Mouse (Mus musculus): ENCODE measurements around the gene Rdh5.

Gene Rdh5

DNA sequence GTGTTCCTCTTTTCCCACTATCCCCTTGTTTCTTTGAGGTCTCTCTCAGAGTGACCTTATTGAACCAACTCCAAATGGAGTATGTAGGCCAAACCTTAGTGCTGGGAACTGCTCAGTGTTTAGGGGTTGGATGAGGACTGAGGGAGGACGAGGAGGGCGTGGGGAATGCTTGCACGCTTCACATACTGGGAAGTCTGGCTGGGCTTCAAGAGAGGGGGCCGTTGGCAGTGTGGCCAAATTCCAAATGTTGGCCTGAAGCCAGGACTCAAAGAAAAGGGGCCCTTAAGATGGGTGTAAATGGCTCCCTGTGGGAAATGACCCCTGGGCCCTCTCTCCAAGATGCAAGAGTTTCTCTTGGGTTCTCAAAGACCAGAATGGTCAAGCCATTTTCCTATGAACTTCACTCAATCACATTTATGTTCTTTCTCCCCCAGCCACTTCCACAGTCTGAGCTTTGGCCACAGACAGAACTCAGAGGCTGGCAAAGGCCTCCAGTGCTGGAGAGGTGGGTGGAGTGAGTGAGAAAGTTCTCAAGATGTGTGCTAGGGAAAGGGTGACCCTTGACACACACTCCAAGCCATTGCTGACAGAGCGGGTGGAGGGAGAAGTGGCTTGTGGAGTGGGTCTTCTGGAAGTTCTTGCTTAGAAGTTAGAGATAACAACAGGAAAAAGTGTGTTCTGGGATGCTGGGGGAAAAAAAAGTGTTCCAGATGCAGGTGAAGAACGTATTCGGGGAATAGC is 7.1 kb upstream of the Rdh5 start:
- WGBS = 65% methylated on average over 7 of the region's 7 CpGs

DNA sequence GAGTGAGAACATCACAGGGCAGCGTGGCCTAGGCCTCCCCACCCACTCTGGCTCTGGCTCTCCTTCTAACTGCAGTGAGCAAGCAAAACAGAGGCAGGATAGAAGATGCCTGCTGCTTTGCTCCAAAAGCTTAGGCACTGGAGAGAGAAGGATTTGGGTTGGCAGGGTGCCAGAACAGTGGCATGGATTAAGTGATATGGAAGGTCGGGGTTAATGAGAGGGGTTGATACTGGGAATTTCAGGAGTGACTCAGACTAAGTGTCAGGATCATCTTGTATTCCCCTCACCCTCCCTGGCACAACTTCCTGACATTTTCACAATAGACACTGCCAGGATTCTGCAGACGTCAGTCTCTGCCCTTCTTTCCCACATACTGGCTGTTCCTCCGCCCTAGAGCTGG is 5.7 kb upstream of the Rdh5 start:
- 43% methylated on average over 4 of the region's 4 CpGs for WGBS

DNA sequence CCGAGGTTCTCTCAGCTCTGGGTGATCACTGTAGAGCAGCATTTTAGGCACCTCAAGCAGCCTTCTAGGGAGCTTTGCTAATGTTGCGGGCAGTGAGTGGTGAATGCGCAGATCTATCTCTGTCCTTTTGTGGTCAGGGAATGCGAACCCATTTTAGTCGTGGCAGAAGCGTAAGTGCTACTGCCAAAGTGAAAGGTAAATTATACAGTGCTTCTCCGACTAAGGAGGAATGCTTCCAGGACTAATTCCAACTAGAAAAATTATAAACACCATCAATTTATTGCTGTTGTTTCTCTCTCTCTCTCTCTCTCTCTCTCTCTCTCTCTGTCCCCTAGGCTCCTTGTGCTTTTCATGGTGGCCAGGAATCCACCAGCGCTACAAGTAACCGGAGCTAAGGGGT is 1.2 kb upstream of the Rdh5 start, which contains the start of gene Bloc1s1:
TSS of gene Bloc1s1 (minus strand) at position 101 of the 400 bp plus-strand sequence.
- WGBS = 37% methylated on average over 9 of the region's 9 CpGs

DNA sequence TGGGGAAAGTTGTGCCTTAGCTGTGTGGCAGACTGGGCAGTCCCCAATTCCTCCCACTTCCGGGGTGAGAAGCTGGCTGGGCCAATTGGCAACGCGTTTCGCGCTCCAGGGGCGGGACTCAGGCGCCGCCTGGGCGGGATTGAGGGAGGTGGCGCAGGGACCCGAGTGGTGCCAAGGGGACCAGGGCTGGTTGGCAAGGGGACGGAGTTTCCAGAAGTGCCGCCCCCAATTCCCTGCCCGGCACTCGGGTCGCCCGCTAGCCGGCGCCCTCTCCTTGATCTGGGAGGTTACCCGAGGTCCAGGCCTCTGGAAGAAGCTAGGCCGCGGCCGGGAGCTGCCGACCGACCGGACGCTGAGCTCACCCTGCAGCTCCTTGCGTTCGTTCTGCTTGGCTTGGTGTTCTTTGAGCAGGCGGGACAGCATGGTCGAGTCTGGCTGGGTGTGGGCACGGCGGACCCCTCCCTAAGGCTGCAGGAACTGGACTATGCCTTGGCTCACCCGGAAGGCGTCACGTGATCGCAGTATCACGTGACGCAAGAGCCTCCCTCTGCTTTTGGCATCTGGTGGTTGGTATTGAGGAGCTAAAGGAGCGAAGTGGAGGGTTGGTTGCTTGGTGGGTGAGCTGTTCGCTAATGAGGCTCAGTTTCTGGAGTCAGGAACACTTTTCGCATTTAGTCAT is 464 bp upstream of the Rdh5 start:
- WGBS = under 1% methylated on average over 42 of the region's 42 CpGs

DNA sequence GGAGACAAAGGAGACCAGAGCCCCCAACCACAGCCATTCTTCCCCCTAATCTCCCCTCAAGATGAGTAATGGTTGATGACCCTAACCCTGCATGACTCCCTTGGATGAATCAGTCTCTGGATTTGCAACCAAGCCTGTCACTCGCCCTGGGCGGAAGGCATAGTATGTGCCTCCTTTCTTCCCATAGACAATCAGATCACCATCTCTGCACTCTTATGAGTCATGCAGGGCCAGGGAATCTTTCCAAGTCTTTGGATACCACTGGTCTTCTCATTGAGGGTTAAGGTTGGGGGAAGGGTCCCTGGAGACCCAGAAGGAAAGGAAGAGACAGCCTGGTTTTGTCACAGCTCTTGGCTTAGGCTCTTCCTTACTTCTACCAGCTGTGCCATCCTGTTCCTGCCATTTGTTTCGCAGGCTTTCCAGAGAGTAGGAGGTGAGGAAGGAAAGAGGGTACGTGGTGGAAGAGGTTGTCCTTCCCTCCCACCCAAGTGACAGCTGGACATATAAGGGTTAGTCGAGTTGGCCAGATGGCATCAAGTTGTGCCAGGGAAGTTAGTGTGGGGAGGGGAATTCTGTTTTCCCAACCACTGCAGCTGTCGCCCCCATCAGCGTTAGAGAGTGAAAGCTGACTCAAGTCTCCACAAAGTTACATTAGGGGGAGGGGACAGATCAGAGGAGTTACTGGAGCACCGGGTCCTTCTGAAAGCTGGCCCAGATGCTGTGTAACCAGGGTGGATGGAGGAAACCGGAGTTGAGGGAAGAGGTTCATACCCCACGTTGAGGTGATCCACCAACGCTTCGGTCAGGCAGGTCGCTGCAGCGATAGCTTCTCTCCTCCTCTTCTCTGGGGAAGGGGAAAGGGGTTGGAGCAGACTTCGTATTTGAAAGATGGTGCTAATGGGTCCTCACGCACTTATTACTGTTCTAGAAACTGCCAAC is 536 bp downstream of the Rdh5 start:
- WGBS = 45% methylated on average over 16 of the region's 16 CpGs

DNA sequence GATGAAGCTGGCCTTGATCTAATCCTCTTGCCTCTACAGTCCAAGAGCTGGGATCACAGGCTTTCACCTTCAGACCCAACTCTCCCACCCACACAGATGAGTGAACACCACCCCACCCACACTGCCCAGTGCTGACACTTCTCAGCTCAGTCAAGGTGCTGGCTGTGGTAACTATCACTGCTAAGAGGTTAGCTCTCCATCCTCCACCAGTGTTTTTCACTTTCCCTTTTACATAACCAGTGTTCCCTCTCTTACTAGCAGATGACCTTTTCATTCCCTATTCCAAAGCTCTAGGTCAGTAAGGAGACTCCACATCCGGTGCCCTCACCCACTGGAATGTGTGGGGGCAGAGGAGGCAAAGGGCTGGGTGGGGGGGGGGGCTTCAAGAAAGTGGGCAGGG is 1.4 kb downstream of the Rdh5 start:
- 71% methylated on average over 1 of the region's 1 CpGs for WGBS

DNA sequence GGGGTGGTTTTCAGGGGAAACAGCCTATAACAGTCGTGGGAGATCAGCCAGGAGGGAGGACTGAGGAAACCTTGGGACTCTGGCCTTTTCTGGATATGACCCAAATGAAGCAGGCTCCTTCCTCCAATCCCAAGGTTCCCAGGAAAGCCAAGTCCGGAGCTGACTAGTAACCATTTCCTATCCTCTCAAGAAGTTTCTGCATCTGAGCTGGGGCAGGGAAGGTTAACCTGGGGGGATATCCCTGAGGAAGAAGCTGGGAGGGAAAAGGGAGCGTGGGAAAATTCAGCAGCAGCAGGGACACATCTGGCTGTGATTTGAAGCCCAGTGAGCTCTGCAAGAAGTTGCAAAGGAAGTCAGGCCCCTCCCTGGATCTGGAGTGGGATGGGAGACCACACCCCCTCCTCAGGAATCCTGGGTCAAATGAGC is 1.9 kb downstream of the Rdh5 start:
- 73% methylated on average over 3 of the region's 3 CpGs for WGBS

DNA sequence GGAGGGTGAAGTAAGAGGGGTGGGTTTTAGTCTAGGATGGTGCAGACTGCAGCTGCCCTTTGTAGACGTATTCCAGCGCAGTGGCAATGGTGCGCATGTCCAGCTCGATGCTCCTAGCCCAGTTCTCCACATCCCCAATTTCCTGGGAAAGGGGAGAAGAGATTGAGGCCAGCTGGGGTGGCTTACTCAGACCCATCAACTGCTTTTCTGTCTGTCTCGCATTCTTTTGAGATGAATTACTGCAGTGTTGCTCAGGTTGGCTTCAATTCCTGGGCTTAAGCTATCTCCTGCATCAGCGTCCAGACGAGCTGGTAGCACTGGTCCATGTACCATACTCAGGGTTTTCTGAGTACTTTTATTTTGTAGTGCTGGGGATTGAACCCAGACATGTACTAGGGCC is 2.7 kb downstream of the Rdh5 start:
- WGBS = 83% methylated on average over 7 of the region's 7 CpGs

DNA sequence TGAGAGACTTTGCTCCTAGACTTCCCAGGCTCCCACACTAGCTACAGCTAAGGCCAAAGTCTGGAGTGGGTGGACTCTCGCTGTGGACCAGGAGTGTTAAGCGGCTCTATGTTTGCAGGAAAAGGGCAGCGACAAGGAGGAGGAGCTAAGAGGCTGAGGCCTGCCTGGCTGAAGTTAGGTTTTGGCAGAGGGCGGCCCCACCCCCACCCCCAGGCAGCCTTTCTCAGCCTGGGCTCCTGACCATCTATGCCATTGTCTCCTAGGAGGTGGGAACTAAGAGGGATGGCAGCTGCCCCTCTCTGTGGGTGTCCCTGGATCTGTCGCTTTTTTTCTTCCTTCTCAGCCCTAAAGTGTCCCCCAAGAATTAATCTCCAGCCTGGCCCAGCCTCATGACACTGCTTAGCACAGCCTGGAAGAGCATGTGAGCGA is 3.5 kb downstream of the Rdh5 start:
- WGBS = 31% methylated on average over 6 of the region's 6 CpGs

DNA sequence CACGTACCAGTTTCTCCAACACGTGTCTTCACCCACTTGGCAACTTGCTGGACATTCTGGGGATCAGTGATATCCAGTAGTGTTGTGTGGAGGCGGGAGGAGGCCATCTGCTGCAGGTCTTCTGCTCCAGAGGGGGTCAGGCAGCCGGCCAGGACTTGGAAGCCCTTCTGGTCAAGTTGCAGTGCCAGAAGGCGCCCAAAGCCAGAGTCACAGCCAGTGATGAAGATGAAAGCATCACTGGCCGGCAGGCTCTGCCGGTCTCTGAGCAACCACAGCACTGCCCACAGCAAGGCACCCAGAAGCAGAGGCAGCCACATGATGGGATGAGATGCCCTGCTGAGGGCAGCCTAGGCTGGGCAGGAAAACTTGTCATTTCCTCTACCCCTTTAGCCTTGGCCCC is 4.4 kb downstream of the Rdh5 start:
- 44% methylated on average over 7 of the region's 7 CpGs for WGBS

DNA sequence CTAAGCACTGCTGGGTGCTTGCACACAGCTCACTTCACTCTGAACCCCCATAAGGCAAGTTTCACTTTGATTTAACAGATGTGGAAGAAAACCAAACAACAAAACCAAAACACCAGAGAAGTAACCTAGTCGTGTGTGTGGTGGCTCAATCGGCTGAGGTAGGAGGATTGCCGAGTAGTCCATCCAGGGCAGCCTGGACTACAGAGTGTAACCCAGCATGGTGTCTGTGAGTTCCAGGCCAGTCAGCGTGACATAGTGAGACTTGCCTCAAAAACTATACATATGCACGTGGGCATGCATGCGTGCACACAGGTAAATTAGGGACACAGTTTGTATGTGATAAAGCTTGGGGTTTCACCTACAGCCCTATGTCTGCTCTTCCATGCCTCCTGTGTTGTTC is 5.3 kb downstream of the Rdh5 start:
- 88% methylated on average over 6 of the region's 6 CpGs for WGBS

DNA sequence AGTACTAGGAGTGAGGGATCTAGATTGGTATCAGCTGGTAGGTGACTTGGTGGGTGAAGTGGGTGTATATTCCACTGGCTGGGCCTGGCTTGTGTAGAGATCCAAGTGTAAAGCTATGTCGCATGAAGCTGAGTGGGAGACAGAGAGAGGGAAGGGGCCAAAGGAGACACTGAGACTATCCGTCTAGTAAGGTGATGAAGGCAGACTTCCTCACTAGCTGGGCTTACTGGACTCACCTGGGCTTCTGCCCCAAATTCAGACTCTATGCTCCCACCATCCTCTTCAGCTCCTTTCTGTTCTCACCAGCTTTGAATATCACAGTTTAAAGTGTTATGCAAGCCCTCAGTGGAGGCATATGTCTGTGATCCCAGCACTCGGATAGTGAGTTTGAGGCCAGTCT is 6.0 kb downstream of the Rdh5 start:
- 80% methylated on average over 3 of the region's 3 CpGs for WGBS

DNA sequence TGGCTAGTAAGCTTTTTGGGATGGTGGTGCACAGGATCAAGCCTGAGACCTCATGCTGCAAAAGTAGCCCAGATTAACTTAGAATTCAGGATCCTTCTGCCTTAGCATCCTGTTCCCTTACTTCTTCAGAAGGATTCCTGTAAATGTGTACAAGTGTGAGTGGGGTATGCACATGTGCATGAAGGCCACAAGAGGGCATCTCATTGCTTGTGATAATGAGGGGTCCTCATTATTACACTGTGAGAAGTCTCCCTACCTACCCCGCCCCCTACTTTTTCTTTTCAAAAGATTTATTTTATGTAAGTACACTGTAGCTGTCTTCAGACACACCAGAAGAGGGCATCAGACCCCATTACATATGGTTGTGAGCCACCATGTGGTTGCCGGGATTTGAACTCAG is 7.1 kb downstream of the Rdh5 start:
- 91% methylated on average over 2 of the region's 2 CpGs for WGBS

DNA sequence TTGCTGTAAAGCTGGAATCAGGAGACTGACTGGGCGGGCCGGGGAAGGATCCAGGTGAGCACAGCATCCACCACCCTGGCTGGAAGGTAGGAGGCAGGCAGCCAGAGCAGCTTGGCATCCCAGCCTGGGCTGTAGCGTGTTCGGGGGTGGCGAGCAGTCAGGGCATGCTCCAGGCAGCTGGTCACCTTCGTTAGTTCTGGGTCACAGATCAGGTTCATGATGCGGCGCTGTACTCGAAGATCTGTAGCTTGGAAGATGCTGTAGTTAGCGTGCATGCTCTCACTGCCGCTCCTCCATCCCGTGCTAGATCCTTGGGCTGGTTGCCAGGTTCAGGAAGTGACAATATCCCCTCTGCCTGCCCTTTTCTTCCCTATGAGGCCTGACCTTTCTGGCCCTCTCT is 9.0 kb downstream of the Rdh5 start:
- 77% methylated on average over 12 of the region's 12 CpGs for WGBS

DNA sequence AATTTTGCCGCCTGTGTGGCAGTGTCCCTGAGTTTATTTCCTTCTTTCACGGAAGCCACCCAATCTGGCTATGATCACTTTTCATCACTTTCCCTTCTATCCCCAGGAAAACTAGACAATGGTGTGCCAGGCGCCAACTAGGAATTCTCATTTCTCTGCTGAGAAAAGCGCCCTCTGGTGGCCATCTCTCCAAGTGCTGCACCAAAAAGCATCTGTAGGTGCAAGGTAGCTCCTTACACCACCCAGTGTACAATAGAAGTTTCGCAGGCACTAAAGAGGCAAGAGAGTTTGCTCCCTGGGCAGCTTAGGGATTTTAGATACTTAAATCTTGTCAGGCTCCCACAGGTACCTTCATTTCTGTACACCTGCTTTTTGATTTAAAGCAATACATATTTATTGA is 9.5 kb downstream of the Rdh5 start:
- whole genome bisulfite sequencing = 9% methylated on average over 5 of the region's 5 CpGs

DNA sequence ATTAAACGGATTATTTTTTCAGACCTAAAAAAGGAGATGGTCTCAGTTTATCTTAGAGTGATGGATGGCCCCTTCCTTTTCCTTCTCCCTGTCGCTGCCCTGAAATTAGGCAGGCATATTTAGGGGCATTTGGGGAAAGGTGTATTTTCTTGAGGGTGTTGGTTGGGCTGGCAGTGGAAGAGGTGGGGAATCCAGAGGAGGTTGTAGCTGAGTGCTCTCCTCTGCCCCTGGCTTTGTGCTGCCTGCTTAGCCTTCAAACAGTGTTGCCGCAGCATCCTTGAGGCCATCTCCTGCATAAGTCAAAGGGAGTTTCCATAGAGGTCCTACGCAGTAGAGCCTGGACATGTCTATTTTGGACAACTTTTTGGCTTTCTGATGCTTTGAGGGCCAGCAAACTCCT is 9.9 kb downstream of the Rdh5 start:
- WGBS = 76% methylated on average over 4 of the region's 4 CpGs

DNA sequence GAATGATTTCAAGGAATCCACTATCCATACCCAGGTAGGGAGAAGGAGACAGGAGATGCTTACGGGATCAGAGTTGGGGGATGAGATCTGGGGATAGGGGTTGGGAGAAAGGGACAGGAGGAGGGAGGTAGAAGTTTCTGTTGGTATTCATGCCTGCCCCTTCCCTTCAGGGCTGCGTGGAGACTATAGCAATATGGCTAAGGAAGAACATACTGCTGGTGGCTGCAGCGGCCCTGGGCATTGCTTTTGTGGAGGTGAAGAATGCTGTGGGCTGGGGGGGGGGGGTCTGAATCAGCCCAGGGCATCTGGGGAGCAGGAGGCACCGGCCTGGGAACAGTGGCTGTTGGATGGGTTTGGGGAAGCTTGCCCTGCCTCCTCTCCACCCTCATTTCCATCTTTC is 10.4 kb downstream of the Rdh5 start:
- WGBS = 69% methylated on average over 4 of the region's 4 CpGs

DNA sequence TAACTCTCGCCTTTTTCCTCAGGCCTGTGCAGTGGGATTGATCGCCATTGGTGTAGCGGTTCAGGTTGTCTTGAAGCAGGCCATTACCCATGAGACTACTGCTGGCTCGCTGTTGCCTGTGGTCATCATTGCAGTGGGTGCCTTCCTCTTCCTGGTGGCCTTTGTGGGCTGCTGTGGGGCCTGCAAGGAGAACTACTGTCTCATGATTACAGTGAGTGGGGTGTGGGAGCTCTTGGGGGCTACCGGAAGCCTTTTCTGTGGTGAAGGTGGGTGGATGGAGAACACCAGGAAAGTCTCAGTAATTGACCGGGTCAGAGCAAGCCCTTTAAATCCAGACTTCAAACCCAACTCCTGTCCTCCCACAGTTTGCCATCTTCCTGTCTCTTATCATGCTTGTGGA is 11.3 kb downstream of the Rdh5 start:
- WGBS = 80% methylated on average over 6 of the region's 6 CpGs

DNA sequence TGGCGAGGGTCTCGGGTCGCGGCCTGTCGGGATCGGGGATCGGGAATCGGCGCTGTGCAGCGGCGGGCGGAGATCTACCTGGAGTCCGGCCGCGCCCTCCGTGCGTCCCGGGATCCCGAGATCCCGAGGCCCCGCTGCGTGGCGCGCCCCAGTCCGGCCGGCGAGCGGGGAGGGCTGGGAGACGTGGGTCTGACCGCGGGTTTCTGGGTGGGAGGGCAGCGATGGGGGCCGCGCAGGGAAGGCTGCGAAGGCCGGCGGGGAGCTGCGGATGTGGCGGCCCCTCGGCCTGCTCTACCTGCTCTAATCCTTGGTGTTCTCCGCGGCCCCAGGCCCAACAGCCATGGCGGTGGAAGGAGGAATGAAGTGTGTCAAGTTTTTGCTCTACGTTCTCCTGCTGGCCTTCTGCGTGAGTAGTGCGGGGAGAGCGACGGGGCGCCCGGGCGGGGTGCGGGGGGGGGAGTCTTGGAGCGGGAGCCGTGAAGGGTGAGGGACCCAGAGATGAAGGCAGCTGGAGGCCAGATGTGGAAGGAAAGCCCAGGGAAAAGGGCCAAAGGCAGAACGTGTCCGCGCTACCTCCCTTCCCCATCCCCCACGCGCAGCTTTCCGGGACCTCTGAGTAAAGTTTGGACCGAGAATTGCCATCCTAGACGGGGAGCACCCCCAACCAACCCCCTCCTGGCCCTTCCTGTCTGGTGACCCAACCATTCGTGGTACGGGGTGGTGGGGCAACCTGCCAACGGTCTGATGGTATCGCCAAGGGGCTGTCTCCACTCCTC is 12.4 kb downstream of the Rdh5 start:
- WGBS = 2% methylated on average over 64 of the region's 66 CpGs

DNA sequence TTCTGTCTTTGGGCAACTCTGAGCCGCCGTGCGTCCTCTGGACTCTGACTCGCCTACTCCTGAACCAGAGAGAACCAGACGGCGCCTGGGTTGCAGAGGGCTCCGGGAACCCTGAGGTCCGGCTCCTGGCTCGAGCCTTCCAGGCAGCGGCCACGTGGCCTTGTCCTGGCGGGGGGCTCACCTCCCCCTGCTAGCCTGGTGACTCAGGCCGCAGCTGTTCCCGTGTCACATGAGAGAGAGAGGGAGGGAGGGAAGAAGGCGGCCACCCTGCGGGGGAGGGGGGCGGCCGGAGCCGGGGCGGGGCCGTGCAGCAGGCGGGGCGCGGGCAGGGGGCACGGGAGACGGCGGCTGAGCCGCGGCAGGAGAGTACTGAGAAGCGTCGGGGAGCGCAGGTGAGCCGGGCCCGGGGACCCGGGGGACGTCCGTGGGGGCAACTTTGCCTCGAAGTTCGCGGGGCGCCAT is 13.1 kb downstream of the Rdh5 start:
- 4% methylated on average over 36 of the region's 41 CpGs for WGBS

DNA sequence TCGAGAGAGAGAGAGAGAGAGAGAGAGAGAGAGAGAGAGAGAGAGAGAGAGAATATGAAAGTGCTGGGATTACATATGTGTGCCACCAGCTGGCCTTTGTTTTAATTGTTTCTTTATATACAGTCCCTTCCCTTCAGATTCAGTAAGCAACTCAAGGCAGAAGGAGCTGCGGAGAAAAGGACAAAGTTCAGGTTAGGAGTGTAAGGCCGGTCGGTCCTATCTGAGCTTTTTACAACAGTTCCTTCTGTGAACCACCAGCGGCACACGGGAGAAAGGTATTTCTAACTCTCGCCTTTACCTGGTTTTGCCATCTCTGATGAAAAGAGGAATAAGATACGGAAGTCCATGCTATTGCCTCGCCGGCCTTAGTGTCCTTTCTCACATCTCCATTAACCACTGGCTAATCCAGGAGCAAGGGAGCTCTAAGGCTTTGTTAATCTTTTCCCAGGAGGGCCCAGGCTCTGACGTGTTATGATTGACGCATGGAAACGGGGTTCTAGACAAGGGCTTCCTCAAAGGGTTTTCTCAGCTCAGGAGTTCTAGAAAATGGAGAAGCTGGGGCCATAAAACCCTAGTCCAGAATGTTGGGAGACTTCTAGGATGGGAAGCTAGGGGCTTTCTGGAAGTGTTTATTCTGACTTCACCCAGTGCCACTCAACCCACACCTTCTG is 13.8 kb downstream of the Rdh5 start:
- 76% methylated on average over 13 of the region's 13 CpGs for WGBS

Data from cerebral cortex, adult 2 months (tissue).